Mouse (Mus musculus) heart, postnatal 36 days (tissue): ENCODE results near the gene Exosc10. TPM values are rescaled to one million over a fixed set of nuclear protein-coding genes. Genes with fewer than 3 reads are reported as not detected.

ENCODE experiments used
- DNase-seq, 2 experiments: peaks; one replicate each; pipeline ENCODE4 v3.0.0; 2021 to 2022
- intact Hi-C: fragments of 180-260 bp; cut with DNase I; formaldehyde crosslinking; loops from one replicate; pipeline ENCODE4 v1.15.1; 2025
- total RNA-seq, 2 experiments: library from RNA; stranded (reverse); gene quantifications; 2 replicates each; pipeline ENCODE4 v1.2.3; 2021

The Exosc10 gene
- total RNA-seq, result 10 to 100 TPM; 38.5 to 43.2 TPM

GRCm38 (mm10) chr4:148558297-148559000 lies at the start of gene Exosc10:
Exosc10 (plus strand) TSS chr4:148558429.
- peak; percentile 90 to 92 for DNase-seq
- intact Hi-C loops, result loop anchor here (5.0 kb wide), 1 partner anchor 49 kb away; no protein-coding TSS in a partner anchor

- intact Hi-C loops, result no loop called here
- DNase-seq, result no peak
Observed at GRCm38 (mm10) chr4:148509450-148510084, 48.7 kb upstream of the Exosc10 start.

- intact Hi-C loops, result no loop called here
- DNase-seq, result peak in 1 of 2 experiments; percentile 46
Observed at GRCm38 (mm10) chr4:148510691-148511090, 47.5 kb upstream of the Exosc10 start.

GRCm38 (mm10) chr4:148511334-148511733 lies 46.9 kb upstream of the Exosc10 start:
- intact Hi-C loops, result no loop called here
- no peak for DNase-seq

- no peak for DNase-seq
- intact Hi-C loops, result no loop called here
Observed at GRCm38 (mm10) chr4:148513021-148513559, 45.1 kb upstream of the Exosc10 start.

- DNase-seq, result no peak
- intact Hi-C loops, result no loop called here
Observed at GRCm38 (mm10) chr4:148515313-148515712, 42.9 kb upstream of the Exosc10 start.

- intact Hi-C loops, result no loop called here
- no peak for DNase-seq
Observed at GRCm38 (mm10) chr4:148517809-148518208, 40.4 kb upstream of the Exosc10 start.

- intact Hi-C loops, result no loop called here
- DNase-seq, result no peak
Observed at GRCm38 (mm10) chr4:148518235-148518795, 39.9 kb upstream of the Exosc10 start.

GRCm38 (mm10) chr4:148523538-148523937 lies 34.7 kb upstream of the Exosc10 start:
- intact Hi-C loops, result no loop called here
- DNase-seq, result no peak

GRCm38 (mm10) chr4:148527158-148527910 lies 30.9 kb upstream of the Exosc10 start:
- intact Hi-C loops, result no loop called here
- no peak for DNase-seq

GRCm38 (mm10) chr4:148530351-148530750 lies 27.9 kb upstream of the Exosc10 start:
- no peak for DNase-seq
- intact Hi-C loops, result no loop called here

GRCm38 (mm10) chr4:148530778-148531177 lies 27.5 kb upstream of the Exosc10 start:
- intact Hi-C loops, result no loop called here
- no peak for DNase-seq

- intact Hi-C loops, result no loop called here
- no peak for DNase-seq
Observed at GRCm38 (mm10) chr4:148531341-148531740, 26.9 kb upstream of the Exosc10 start.

GRCm38 (mm10) chr4:148532516-148532915 lies 25.7 kb upstream of the Exosc10 start:
- intact Hi-C loops, result no loop called here
- no peak for DNase-seq

GRCm38 (mm10) chr4:148533613-148534328 lies 24.5 kb upstream of the Exosc10 start:
- peak in 1 of 2 experiments; percentile 44 for DNase-seq
- intact Hi-C loops, result no loop called here

GRCm38 (mm10) chr4:148535876-148536275 lies 22.4 kb upstream of the Exosc10 start:
- DNase-seq, result no peak
- intact Hi-C loops, result no loop called here

- intact Hi-C loops, result no loop called here
- DNase-seq, result no peak
Observed at GRCm38 (mm10) chr4:148549106-148549505, 9.1 kb upstream of the Exosc10 start.

- intact Hi-C loops, result loop anchor here (5.0 kb wide), 1 partner anchor 50 kb away; no protein-coding TSS in a partner anchor
- no peak for DNase-seq
Observed at GRCm38 (mm10) chr4:148557766-148558165, 463 bp upstream of the Exosc10 start.

- intact Hi-C loops, result no loop called here
- no peak for DNase-seq
Observed at GRCm38 (mm10) chr4:148562676-148563075, 4.4 kb downstream of the Exosc10 start.

- DNase-seq, result no peak
- intact Hi-C loops, result no loop called here
Observed at GRCm38 (mm10) chr4:148563595-148563994, 5.4 kb downstream of the Exosc10 start.
